Mouse (Mus musculus): ENCODE measurements at regions not wholly inside any gene's neighbourhood (a gene's known extent, or its start where the extent isn't known, plus 50 kb on each side); places are given as distances from the start of the nearest gene placed in this dataset.

- no peak overlapping the region for H3K4me3 ChIP-seq
- intact Hi-C loops (cut with DNase I) = loop anchor here (1.0 to 2.0 kb wide), 2 partner anchors 297 to 315 kb away; no protein-coding TSS in a partner anchor
- no peak overlapping the region for H3K27ac ChIP-seq
- peak; percentile 95 for TF ChIP-seq CTCF (IDR thresholded peaks at IDR 0.05)
- peak; percentile 68 for DNase-seq
Measured at GRCm38 (mm10) chr16:95647854-95648253, 54.0 kb upstream of the Ets2 start.

- H3K27ac ChIP-seq = peak overlapping the region; percentile 12
- no peak for DNase-seq
- H3K4me3 ChIP-seq = no peak overlapping the region
- intact Hi-C loops (cut with DNase I) = no loop called here
- TF ChIP-seq CTCF (IDR thresholded peaks at IDR 0.05) = no peak
Measured at GRCm38 (mm10) chr16:95642784-95643590, 56.6 kb upstream of the Erg start.

GRCm38 (mm10) chr16:95640670-95641069, 54.3 kb upstream of the Erg start:
- no peak overlapping the region for H3K4me3 ChIP-seq
- intact Hi-C loops (cut with DNase I) = no loop called here
- no peak for TF ChIP-seq CTCF (IDR thresholded peaks at IDR 0.05)
- DNase-seq = no peak
- no peak overlapping the region for H3K27ac ChIP-seq

- intact Hi-C loops (cut with DNase I) = no loop called here
- TF ChIP-seq CTCF (IDR thresholded peaks at IDR 0.05) = no peak; the same call in 1 of the 2 replicates
- Histone ChIP-seq H3K4me3 (no peak overlapping the region), H3K27ac (no peak overlapping the region)
- no peak for DNase-seq
Measured at GRCm38 (mm10) chr16:95639677-95640076, 53.3 kb upstream of the Erg start.

- H3K4me3 ChIP-seq = no peak overlapping the region
- intact Hi-C loops (cut with DNase I) = no loop called here
- TF ChIP-seq CTCF (IDR thresholded peaks at IDR 0.05) = no peak
- no peak for DNase-seq
- H3K27ac ChIP-seq = no peak overlapping the region
Measured at GRCm38 (mm10) chr16:95637850-95638249, 51.5 kb upstream of the Erg start.

GRCm38 (mm10) chr16:95636615-95637014, 50.2 kb upstream of the Erg start:
- TF ChIP-seq CTCF (IDR thresholded peaks at IDR 0.05) = no peak
- intact Hi-C loops (cut with DNase I) = no loop called here

More at GRCm38 (mm10) chr16:95636615-95637014, 50.2 kb upstream of the Erg start:
- no peak overlapping the region for H3K27ac ChIP-seq
- no peak overlapping the region for H3K4me3 ChIP-seq
- DNase-seq = no peak
